Mouse (Mus musculus): Measurements from ENCODE around the gene Ercc1.

The Ercc1 gene

GRCm38 (mm10) chr7:19309278-19309883, 35.2 kb upstream of the Ercc1 start:
- no peak for DNase-seq (ENCODE audit: low read depth in 2 of 2, low spot score in 2 of 2)

- DNase-seq (ENCODE audit: low read depth in 2 of 2, low spot score in 2 of 2) = peak; percentile 93 to 95
These were observed 34.5 kb upstream of the Ercc1 start, which contains the start of gene Fosb for GRCm38 (mm10) chr7:19309884-19310641. TSS of gene Fosb (minus strand) at chr7:19310051.

GRCm38 (mm10) chr7:19311991-19312390, 32.6 kb upstream of the Ercc1 start:
- DNase-seq (ENCODE audit: low read depth in 2 of 2, low spot score in 2 of 2) = no peak

- no peak for DNase-seq (ENCODE audit: low read depth in 2 of 2, low spot score in 2 of 2)
These were observed 30.5 kb upstream of the Ercc1 start for GRCm38 (mm10) chr7:19314033-19314432.

DNA sequence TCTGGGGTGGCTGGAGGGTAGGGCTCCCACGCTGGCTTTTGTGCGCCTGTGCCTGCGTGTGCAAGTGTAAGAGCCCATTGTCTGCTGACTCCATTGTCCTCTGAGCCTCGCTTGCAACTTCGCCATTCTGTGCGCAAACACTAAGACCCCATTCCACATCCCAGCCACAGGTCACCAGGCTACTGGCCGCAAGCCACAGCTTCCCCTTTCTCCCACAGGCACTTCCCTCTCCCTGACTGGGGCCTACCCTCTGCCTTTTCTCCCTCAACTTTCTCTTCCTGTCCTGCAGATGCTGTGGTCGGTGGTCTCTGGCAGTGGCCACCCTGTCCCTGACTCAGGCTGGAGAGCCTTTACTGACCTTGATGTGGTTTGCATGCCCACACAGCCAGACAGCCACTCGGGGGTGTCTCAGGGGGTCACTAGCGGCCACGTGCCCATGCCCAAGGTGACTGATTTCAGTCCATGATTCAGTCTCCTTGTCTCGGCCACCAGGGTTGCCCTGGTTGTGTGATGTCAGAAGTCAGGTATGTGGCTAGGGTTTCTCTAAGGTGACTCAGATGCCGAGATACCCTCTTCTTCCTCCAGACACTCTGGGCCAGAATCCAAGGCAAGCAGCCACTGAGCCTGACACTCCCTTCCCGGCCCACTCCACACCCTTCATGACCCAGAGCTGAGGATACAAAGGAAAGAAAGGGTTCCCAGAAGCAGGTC, 28.0 kb upstream of the Ercc1 start:
- no peak for DNase-seq (ENCODE audit: low read depth in 2 of 2, low spot score in 2 of 2)

GRCm38 (mm10) chr7:19318201-19318600, 26.4 kb upstream of the Ercc1 start:
- DNase-seq (ENCODE audit: low read depth in 2 of 2, low spot score in 2 of 2) = no peak

DNA sequence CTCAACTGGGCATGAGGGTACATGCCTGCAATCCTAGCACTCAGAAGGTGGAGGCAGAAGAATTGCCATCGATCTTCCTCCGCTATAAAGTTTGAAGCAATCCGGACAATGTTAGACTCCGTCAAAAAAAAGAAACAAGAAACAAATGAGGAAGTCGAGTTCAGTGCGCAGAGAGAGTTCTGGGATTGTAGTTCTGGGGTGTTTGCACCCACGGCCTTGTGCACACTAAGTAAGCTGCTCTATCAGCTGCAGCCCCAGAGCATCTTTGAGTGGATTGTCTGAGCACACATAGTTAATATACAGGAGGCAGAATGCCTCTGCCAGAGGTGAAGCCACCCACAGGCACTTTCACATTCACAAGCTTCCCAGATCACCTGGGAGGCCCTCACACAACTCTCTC, 25.9 kb upstream of the Ercc1 start:
- no peak for DNase-seq (ENCODE audit: low read depth in 2 of 2, low spot score in 2 of 2)

GRCm38 (mm10) chr7:19319458-19319857, 25.1 kb upstream of the Ercc1 start:
- no peak for DNase-seq (ENCODE audit: low read depth in 2 of 2, low spot score in 2 of 2)

DNA sequence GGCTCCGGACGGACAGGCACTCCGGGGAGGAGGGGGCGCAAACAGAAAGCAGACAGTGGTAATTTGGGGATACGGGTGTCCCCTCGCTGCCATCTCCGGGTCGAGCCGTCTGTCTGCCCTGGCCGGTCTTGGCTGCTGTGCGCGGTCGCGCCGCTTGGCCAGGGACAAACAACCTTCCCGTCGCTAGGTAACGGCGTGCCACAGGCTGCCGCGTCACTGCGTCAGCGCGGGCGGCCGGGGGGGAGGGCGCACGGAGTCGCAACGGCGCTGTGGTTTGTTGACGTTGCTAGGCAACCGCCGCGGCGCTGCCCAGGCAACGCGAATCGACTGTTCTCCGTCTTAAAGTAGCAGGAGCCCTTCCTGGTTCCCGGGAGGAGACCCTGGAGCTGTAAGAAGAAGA, 24.7 kb upstream of the Ercc1 start:
- DNase-seq (ENCODE audit: low read depth in 2 of 2, low spot score in 2 of 2) = peak; percentile 88 to 89

GRCm38 (mm10) chr7:19320637-19321036, 23.9 kb upstream of the Ercc1 start:
- no peak for DNase-seq (ENCODE audit: low read depth in 2 of 2, low spot score in 2 of 2)

DNA sequence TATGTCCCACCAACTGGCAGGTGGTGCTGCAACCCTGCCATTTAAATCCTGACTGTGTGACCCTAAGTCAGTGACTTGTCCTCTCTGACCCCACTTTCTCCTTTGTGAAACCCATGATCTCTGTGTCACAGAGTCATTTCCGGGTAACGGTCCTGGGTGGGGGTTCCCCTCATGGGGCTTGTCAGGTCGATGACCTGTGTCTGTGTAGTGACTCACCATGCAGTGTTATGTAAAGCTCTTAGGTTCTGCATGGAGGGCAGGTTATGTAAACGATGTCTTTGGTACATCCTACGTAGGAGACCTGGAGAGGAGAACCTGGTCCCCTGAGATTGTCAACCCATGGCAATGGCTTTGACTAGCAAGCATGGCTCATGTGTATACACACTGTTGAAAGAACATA, 23.1 kb upstream of the Ercc1 start:
- no peak for DNase-seq (ENCODE audit: low read depth in 2 of 2, low spot score in 2 of 2)

DNA sequence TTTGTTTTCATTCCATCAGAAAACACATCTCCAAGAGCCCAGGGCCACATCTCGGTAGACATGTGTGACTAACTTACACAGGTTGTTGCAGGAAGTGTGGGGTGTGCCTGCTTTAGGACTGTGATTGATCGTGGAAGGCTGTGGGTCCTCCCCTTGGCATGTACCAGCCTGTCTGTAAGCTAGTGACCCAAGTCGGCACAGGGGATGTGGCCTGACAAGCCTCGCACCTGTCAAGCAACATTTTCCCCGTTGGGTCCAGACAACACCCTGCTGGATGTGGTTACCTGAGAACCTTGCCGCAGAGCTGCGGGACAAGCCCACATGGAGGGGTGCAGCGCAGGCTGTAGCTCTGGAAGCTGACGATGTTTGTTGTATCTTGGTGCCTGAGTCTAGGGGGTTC, 22.1 kb upstream of the Ercc1 start:
- DNase-seq (ENCODE audit: low read depth in 2 of 2, low spot score in 2 of 2) = no peak

DNA sequence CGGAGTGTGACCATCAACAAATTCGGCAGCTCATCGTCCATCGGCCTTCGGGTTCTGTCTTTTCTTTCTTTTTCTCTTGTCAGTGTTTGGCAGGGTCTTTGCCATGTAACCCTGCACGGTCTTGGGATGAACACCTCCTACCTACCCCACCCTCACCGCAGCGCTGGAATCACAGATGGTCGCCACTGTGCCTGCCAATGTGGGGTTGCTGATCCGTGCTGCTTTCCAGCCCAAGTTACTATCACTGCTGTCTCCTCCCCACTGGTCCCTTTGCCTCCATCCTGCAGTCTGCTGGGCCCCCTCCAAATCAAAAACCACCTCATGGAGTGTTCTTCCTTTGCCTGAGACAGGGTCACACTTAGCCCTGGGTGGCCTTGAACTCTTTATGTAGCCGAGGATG, 20.4 kb upstream of the Ercc1 start:
- DNase-seq (ENCODE audit: low read depth in 2 of 2, low spot score in 2 of 2) = no peak

DNA sequence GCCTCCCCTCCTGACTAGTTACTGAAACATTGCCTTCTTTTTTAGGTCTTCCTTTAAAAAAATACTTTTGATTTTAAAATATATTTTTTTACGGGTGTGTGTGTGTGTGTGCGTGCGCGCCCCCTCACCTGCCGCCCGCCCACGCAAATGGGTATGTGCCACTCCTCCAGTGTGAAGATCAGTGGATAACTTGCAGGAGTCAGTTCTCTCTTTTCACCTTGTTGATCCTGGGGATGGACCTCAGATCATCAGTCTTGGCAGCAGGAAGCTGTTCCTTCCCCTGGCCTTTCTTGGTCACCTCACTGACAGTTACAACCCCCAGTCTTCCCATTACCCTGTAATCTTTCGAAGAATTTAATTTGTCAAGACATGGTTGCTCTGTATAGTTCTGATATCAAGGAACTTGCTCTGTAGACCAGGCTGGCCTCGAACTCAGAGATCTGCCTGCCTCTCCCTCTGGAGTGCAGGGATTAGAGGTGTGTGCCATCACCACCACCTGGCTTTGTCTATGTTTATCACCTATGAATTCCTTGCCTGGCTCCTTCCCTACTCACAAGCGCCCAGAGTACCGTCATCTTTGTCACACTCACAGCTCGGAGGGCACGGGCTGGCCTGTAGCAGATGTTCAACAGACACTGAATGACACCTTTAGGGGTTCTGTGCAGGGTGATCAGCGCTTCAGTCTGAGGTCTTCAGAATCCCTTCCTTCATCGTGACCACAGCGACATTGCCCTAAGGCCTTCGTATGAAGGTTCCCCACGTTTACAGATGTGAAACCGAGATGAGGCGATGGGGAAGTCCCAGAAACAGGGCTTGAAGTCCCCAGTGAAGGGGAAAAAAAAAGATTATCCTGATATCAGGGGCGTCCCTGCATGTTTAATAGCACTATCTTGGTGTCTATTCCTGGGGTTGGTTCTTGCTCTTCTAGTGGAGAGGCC, 19.0 kb upstream of the Ercc1 start:
- no peak for DNase-seq (ENCODE audit: low read depth in 2 of 2, low spot score in 2 of 2)

GRCm38 (mm10) chr7:19326359-19326758, 18.2 kb upstream of the Ercc1 start:
- no peak for DNase-seq (ENCODE audit: low read depth in 2 of 2, low spot score in 2 of 2)

- no peak for DNase-seq (ENCODE audit: low read depth in 2 of 2, low spot score in 2 of 2)
These were observed 17.4 kb upstream of the Ercc1 start for GRCm38 (mm10) chr7:19327128-19327527.

DNA sequence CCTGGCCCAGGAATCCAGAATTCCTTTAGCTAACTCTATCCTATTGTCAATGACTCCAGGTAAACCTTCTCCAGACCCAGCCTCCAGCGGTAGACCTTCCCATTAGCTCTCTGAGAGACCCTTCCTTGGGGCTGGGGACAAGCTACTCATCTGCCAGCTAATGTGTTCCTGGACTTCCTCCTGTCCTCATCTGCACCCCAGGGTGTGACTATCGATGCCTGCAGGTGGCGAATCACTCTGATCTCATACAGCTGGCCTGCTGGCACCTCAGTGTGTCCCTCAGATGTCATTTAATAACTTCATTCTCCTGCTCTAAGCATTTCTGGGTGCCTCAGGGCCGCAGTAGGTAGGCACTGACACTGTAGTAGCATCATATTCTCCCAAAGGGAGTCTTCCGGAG, 16.8 kb upstream of the Ercc1 start:
- no peak for DNase-seq (ENCODE audit: low read depth in 2 of 2, low spot score in 2 of 2)

DNA sequence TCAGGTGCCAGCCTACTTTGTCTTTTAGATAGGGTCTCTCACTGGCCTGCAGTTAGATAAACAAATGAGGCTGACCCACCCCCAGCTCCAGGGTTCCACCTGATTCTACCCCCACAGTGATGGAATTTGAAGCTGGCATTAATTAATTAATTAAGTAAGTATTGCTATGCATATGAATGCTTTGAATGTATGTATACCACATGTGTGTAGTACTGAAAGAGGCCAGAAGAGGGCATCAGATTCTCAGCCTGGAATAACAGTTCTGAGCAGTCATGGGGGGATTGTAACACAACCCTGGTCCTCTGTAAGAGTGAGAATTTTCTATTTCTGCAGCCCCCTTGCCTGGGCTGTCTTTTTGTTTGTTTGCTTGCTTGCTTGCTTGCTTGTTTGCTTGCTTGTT, 16.2 kb upstream of the Ercc1 start:
- DNase-seq (ENCODE audit: low read depth in 2 of 2, low spot score in 2 of 2) = no peak

DNA sequence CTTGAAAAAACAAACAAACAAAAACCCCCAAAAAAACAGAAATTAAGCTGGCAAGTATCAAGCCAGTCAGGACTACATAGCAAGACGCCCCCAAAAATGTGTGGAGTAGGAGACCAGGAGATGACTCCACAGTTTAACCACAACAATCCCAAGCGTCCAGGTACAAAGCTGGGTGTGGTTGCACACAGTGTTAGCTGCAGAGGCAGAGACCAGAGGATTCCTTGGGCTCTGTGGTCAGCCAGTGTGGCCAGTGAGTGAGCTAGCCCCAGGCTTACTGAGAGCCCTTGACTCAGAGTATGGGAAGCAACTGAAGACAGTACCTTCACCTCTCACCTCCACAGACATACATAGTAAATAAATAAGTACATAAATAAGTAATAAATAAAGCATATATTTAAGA, 12.7 kb upstream of the Ercc1 start:
- DNase-seq (ENCODE audit: low read depth in 2 of 2, low spot score in 2 of 2) = no peak

GRCm38 (mm10) chr7:19332709-19333352, 11.7 kb upstream of the Ercc1 start:
- peak in 1 of 2 experiments; percentile 53 for DNase-seq (ENCODE audit: low read depth in 2 of 2, low spot score in 2 of 2)

GRCm38 (mm10) chr7:19335583-19335982, 9.0 kb upstream of the Ercc1 start:
- no peak for DNase-seq (ENCODE audit: low read depth in 2 of 2, low spot score in 2 of 2)
